Mouse (Mus musculus) brain, embryonic 14.5 days (tissue): ENCODE measurements around the gene Mylk.

Experiments used
- CTCF ChIP-seq: fragments of 200-500 bp; IDR thresholded peaks from 2 replicates; pipeline ENCODE4 v1.5.1; 2012; ENCODE audit warnings: inconsistent platforms, mild to moderate bottlenecking, moderate library complexity, borderline replicate concordance; ENCODE audit not compliant: insufficient read depth, insufficient read length; ENCODE audit errors: extremely low read depth
- POLR2A ChIP-seq: fragments of 200-500 bp; IDR thresholded peaks from 2 replicates; pipeline ENCODE4 v1.6.1; 2012; ENCODE audit warnings: mild to moderate bottlenecking, inconsistent platforms, borderline replicate concordance; ENCODE audit not compliant: poor library complexity, insufficient read depth, insufficient read length, severe bottlenecking; ENCODE audit errors: extremely low read depth

DNA sequence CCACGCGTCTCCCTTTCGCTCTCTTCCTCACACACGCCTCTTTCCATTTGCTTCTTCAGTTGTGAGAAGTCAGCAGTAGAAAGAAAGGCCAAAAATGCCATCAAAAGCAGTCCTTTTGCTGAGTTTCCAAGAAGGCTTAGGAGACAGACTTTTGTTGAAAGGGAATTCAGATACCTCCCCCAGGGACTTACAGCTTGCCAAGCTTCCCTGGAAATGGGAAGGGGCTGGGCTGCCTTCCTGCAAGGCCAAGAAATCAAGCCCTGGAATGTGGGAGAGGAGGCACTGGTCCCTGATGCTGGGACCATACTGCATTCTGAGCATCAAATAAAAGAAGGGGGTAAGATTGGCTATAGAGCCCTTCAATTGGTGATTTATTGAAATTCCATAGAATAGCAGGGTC, 159.9 kb downstream of the Mylk start:
- TF ChIP-seq CTCF (no peak), POLR2A (no peak)
